23 mouse cellular contexts compared by ENCODE assay signal in the genomic region with DNA sequence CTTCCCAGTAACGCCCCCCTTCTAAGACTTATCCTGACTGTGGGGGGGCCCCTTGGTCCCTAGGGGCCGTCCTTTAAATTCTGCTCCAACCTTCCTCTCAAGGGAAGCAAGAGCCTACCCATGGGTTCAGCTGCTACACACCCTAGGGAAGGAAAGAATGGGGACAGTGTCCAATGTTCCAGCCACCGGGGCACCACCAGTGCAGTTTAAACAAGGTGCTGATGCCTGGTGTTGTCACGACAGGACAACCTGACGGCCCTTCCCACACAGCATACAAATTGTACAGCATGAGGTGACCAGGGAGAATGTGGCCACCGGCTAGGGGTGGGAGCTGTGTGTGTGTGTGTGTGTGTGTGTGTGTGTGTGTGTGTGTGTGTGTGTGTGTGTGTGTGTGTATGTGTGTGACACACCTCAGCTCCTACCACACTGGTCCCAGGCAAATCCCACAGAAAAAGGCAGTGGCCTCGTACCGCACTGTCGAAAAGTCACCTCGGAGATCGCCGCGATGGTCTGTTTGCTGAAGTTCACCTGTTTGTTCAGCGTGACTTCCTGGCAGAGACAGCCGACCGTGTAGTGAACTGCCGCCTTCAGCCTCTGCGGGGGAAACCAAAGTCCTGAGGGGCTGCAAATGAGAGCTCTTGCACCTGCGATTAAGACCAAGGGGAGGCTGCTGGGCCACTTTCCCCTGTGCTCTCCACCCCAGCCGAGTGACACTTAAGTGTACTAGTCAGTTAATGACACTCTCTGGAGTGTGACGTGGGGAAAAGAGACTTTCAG. TPM values are rescaled to one million over a fixed set of nuclear protein-coding genes. Genes with fewer than 3 reads are reported as not detected.
A peak's percentile ranks its signal among the peaks of the same experiment; 100 is the strongest.
DNase-seq lines count a peak whose midpoint lies in the region; ATAC-seq and TF ChIP-seq lines count a peak whose summit lies in the region.
"Had no signal": no experiment of that assay in that cellular context is flagged by ENCODE, and none has a peak within 500 bp of the region (broad histone marks: within the 10 kb centered on the region; RNA-seq: fewer than 3 reads in every experiment).

No protein-coding gene starts in this region.

- no peak overlapping the region for H3K9ac ChIP-seq in liver, postnatal 0 days (replicated peaks)
- H3K9ac ChIP-seq in hindbrain, embryonic 16.5 days (ENCODE audit: low read depth, low read length), result no peak overlapping the region
- H3K9ac ChIP-seq: forebrain, embryonic 15.5 days; hindbrain, embryonic 12.5 days had no signal

- TF ChIP-seq POLR2A in bone marrow, adult 2 months (IDR thresholded peaks at IDR 0.05; ENCODE audit: borderline replicate concordance, control insufficient read depth, low read depth, low read length), result no peak

- peaks cover 44% of the 10 kb centered on the region for H3K36me3 ChIP-seq in heart, embryonic 10.5 days
- H3K36me3 ChIP-seq in liver, postnatal 0 days (replicated peaks; ENCODE audit: insufficient read depth, low read length), result 0 out of 2 replicates have a peak, but pooled peaks cover 2% of the 10 kb centered on the region
- H3K36me3 ChIP-seq in hindbrain, embryonic 16.5 days (ENCODE audit: control insufficient read depth, insufficient read depth, low read length), result peaks cover 2% of the 10 kb centered on the region; the same call in 1 of the 2 replicates

- H3K9me3 ChIP-seq in heart, embryonic 10.5 days, result no peaks in the 10 kb centered on the region
- no peaks in the 10 kb centered on the region for H3K9me3 ChIP-seq in liver, postnatal 0 days (ENCODE audit: low read length)
- no peaks in the 10 kb centered on the region for H3K9me3 ChIP-seq in hindbrain, embryonic 16.5 days (ENCODE audit: control insufficient read depth, low read length)
- H3K9me3 ChIP-seq: forebrain, embryonic 15.5 days; hindbrain, embryonic 12.5 days; limb, embryonic 10.5 days; midbrain, embryonic 10.5 days had no signal

- peak overlapping the region; percentile 27; the same call in 1 of the 2 replicates for H3K4me2 ChIP-seq in liver, postnatal 0 days (ENCODE audit: low read depth, low read length)
- no peak overlapping the region for H3K4me2 ChIP-seq in hindbrain, embryonic 16.5 days (ENCODE audit: low read length)
- H3K4me2 ChIP-seq: forebrain, embryonic 15.5 days; hindbrain, embryonic 12.5 days had no signal

- WGBS in heart, embryonic 10.5 days, result 87% methylated on average over 21 of the region's 21 CpGs
- 78% methylated on average over 21 of the region's 21 CpGs for WGBS in bone marrow, adult 2 months
- whole genome bisulfite sequencing in liver, postnatal 0 days (ENCODE audit: insufficient replicate concordance), result 62% methylated on average over 21 of the region's 21 CpGs
- WGBS in hindbrain, embryonic 16.5 days, result 90% methylated on average over 21 of the region's 21 CpGs

- peak; percentile 90 for DNase-seq in heart, adult 11 months
- DNase-seq in heart, embryonic 10.5 days (ENCODE audit: low spot score), result no peak
- DNase-seq in liver, postnatal 0 days, result peak; percentile 54
- peak; percentile 81 to 85 for DNase-seq in spleen, postnatal 36 days (ENCODE audit: low spot score in 2 of 2)
- DNase-seq in cerebellum, postnatal 36 days, result no peak
- no peak for DNase-seq in cerebellum, adult 18-20 months
- DNase-seq: adrenal gland, postnatal 25 days; cerebellum, adult 9-11 months; embryo, embryonic 11 days; heart, adult 18-20 months; right cerebral cortex, postnatal 4 days; thymus, postnatal 14 days had no signal

- no peak overlapping the region for H3K27ac ChIP-seq in heart, embryonic 10.5 days
- peak overlapping the region; percentile 80 for H3K27ac ChIP-seq in bone marrow, adult 2 months (ENCODE audit: control insufficient read depth, insufficient read depth, low read depth, low read length, poor library complexity)
- peak overlapping the region; percentile 24; the same call in 1 of the 2 replicates for H3K27ac ChIP-seq in liver, postnatal 0 days (ENCODE audit: low read depth)
- no peak overlapping the region for H3K27ac ChIP-seq in hindbrain, embryonic 16.5 days (ENCODE audit: low read depth, low read length)
- H3K27ac ChIP-seq: forebrain, embryonic 15.5 days; hindbrain, embryonic 12.5 days; limb, embryonic 10.5 days; midbrain, embryonic 10.5 days had no signal

- no peak for TF ChIP-seq EP300 in liver, postnatal 0 days (IDR thresholded peaks at IDR 0.05; ENCODE audit: low read depth)

- peak; percentile 51 for ATAC-seq in liver, postnatal 0 days
- ATAC-seq in hindbrain, embryonic 16.5 days, result no peak
- ATAC-seq: activated CD4-positive, CD25-positive, alpha-beta regulatory T cell, adult 4 months; forebrain, embryonic 15.5 days; Patski had no signal

- peaks cover 5% of the 10 kb centered on the region; the same call in 1 of the 2 replicates for H3K4me1 ChIP-seq in heart, embryonic 10.5 days
- peaks cover 3% of the 10 kb centered on the region; the same call in 1 of the 2 replicates for H3K4me1 ChIP-seq in bone marrow, adult 2 months (ENCODE audit: control insufficient read depth, insufficient read depth, low read length)
- H3K4me1 ChIP-seq in liver, postnatal 0 days (ENCODE audit: insufficient read depth), result peaks cover 8% of the 10 kb centered on the region
- peaks cover 8% of the 10 kb centered on the region for H3K4me1 ChIP-seq in hindbrain, embryonic 16.5 days (ENCODE audit: control insufficient read depth, insufficient read depth, low read depth, low read length)

- no peaks in the 10 kb centered on the region for H3K27me3 ChIP-seq in heart, embryonic 10.5 days (ENCODE audit: insufficient read depth, poor library complexity, severe bottlenecking)
- H3K27me3 ChIP-seq in liver, postnatal 0 days (ENCODE audit: insufficient read depth, low read length), result no peaks in the 10 kb centered on the region
- H3K27me3 ChIP-seq in hindbrain, embryonic 16.5 days (replicated peaks; ENCODE audit: control insufficient read depth, insufficient read depth, low read length), result no peaks in the 10 kb centered on the region
- H3K27me3 ChIP-seq: forebrain, embryonic 15.5 days; hindbrain, embryonic 12.5 days; Patski had no signal

- no peak overlapping the region for H3K4me3 ChIP-seq in heart, embryonic 10.5 days
- no peak overlapping the region for H3K4me3 ChIP-seq in bone marrow, adult 2 months (replicated peaks; ENCODE audit: control insufficient read depth, low read depth, low read length)
- H3K4me3 ChIP-seq in liver, postnatal 0 days (ENCODE audit: low read depth, low read length), result no peak overlapping the region
- H3K4me3 ChIP-seq in hindbrain, embryonic 16.5 days (ENCODE audit: low read length), result no peak overlapping the region
- H3K4me3 ChIP-seq: erythroblast, embryonic 14.5 days; forebrain, embryonic 15.5 days; hindbrain, embryonic 12.5 days; limb, embryonic 10.5 days; midbrain, embryonic 10.5 days had no signal

- no peak for TF ChIP-seq CTCF in bone marrow, adult 2 months (IDR thresholded peaks at IDR 0.05; ENCODE audit: control insufficient read depth, insufficient read depth, low read length)
- no peak for TF ChIP-seq CTCF in liver, postnatal 0 days (IDR thresholded peaks at IDR 0.05; ENCODE audit: low read depth)

RNA-seq across cellular contexts. Expression of gene Cort, which starts 5.4 kb away (rescaled TPM):
- 0.28 TPM in 1 of 2 replicates, not detected in the other for polyA plus RNA-seq in heart, embryonic 10.5 days (2016; fragmentation: Nextera tagmentation; extraction: Ambion mirVana)
- polyA plus RNA-seq in bone marrow, adult 2 months (2011; ENCODE audit: insufficient read depth, insufficient read length, low replicate concordance, missing spikeins), result 1.5 TPM in 1 of 2 replicates, not detected in the other
- polyA plus RNA-seq in liver, postnatal 0 days (2015; fragmentation: Nextera tagmentation; extraction: Ambion mirVana), result not detected in 2 replicates
- polyA plus RNA-seq in hindbrain, embryonic 16.5 days (2015; fragmentation: Nextera tagmentation; extraction: Ambion mirVana), result 0.41 and 0.64 TPM in 2 replicates
- polyA plus RNA-seq: heart, embryonic 16.5 days; intestine, embryonic 14.5 days had no signal

RNA-seq across cellular contexts. Expression of gene Cenps, which starts 5.5 kb away (rescaled TPM):
- polyA plus RNA-seq in heart, embryonic 10.5 days (2016; fragmentation: Nextera tagmentation; extraction: Ambion mirVana), result 29.7 and 38.6 TPM in 2 replicates
- polyA plus RNA-seq in bone marrow, adult 2 months (2011; ENCODE audit: insufficient read depth, insufficient read length, low replicate concordance, missing spikeins), result 37.7 and 47.8 TPM in 2 replicates
- 8.4 and 8.7 TPM in 2 replicates for polyA plus RNA-seq in liver, postnatal 0 days (2015; fragmentation: Nextera tagmentation; extraction: Ambion mirVana)
- 18.9 TPM in 2 replicates for polyA plus RNA-seq in hindbrain, embryonic 16.5 days (2015; fragmentation: Nextera tagmentation; extraction: Ambion mirVana)

RNA-seq across cellular contexts. Expression of gene Dffa, which starts 28.0 kb away (rescaled TPM):
- polyA plus RNA-seq in heart, embryonic 10.5 days (2016; fragmentation: Nextera tagmentation; extraction: Ambion mirVana), result 43.4 and 48.9 TPM in 2 replicates
- 5.5 and 12.4 TPM in 2 replicates for polyA plus RNA-seq in bone marrow, adult 2 months (2011; ENCODE audit: insufficient read depth, insufficient read length, low replicate concordance, missing spikeins)
- 12.5 and 13.4 TPM in 2 replicates for polyA plus RNA-seq in liver, postnatal 0 days (2015; fragmentation: Nextera tagmentation; extraction: Ambion mirVana)
- polyA plus RNA-seq in hindbrain, embryonic 16.5 days (2015; fragmentation: Nextera tagmentation; extraction: Ambion mirVana), result 24.6 and 25.6 TPM in 2 replicates

RNA-seq across cellular contexts. Expression of gene Pex14, which starts 32.3 kb away (rescaled TPM):
- 53.6 and 59.7 TPM in 2 replicates for polyA plus RNA-seq in heart, embryonic 10.5 days (2016; fragmentation: Nextera tagmentation; extraction: Ambion mirVana)
- 5.6 and 12.4 TPM in 2 replicates for polyA plus RNA-seq in bone marrow, adult 2 months (2011; ENCODE audit: insufficient read depth, insufficient read length, low replicate concordance, missing spikeins)
- polyA plus RNA-seq in liver, postnatal 0 days (2015; fragmentation: Nextera tagmentation; extraction: Ambion mirVana), result 47.5 and 53.6 TPM in 2 replicates
- 62.4 and 63.9 TPM in 2 replicates for polyA plus RNA-seq in hindbrain, embryonic 16.5 days (2015; fragmentation: Nextera tagmentation; extraction: Ambion mirVana)

RNA-seq across cellular contexts. Expression of gene Pgd, which starts 34.6 kb away (rescaled TPM):
- polyA plus RNA-seq in heart, embryonic 10.5 days (2016; fragmentation: Nextera tagmentation; extraction: Ambion mirVana), result 116 and 133 TPM in 2 replicates
- polyA plus RNA-seq in bone marrow, adult 2 months (2011; ENCODE audit: insufficient read depth, insufficient read length, low replicate concordance, missing spikeins), result 68.6 and 170 TPM in 2 replicates
- polyA plus RNA-seq in liver, postnatal 0 days (2015; fragmentation: Nextera tagmentation; extraction: Ambion mirVana), result 43.4 and 49.9 TPM in 2 replicates
- 122 and 123 TPM in 2 replicates for polyA plus RNA-seq in hindbrain, embryonic 16.5 days (2015; fragmentation: Nextera tagmentation; extraction: Ambion mirVana)

Comparison
In these comparisons a context has a peak if more than half of its experiments do, and no peak if none do; other contexts are left out.
1. DNase-seq: peak in heart, adult 11 months (single experiment), liver, postnatal 0 days (single experiment) and spleen, postnatal 36 days (2 of 2); none in heart, embryonic 10.5 days (single experiment), cerebellum, postnatal 36 days (0 of 2) and cerebellum, adult 18-20 months (0 of 2).
2. H3K27ac ChIP-seq: peak in bone marrow, adult 2 months (single experiment) and liver, postnatal 0 days (single experiment); none in heart, embryonic 10.5 days (single experiment) and hindbrain, embryonic 16.5 days (single experiment).